Mouse (Mus musculus) lung, postnatal 0 days (tissue): ENCODE measurements around the gene Ccser2.
A peak's percentile ranks its signal among the peaks of the same experiment; 100 is the strongest.

ENCODE experiments used
- CTCF ChIP-seq: IDR thresholded peaks from 2 replicates; pipeline ENCODE4 v1.5.1; 2016; ENCODE audit warnings: antibody characterized with exemption, mild to moderate bottlenecking
- EP300 ChIP-seq: IDR thresholded peaks from 2 replicates; pipeline ENCODE4 v1.6.1; 2016; ENCODE audit warnings: antibody characterized with exemption, mild to moderate bottlenecking, control low read depth

DNA sequence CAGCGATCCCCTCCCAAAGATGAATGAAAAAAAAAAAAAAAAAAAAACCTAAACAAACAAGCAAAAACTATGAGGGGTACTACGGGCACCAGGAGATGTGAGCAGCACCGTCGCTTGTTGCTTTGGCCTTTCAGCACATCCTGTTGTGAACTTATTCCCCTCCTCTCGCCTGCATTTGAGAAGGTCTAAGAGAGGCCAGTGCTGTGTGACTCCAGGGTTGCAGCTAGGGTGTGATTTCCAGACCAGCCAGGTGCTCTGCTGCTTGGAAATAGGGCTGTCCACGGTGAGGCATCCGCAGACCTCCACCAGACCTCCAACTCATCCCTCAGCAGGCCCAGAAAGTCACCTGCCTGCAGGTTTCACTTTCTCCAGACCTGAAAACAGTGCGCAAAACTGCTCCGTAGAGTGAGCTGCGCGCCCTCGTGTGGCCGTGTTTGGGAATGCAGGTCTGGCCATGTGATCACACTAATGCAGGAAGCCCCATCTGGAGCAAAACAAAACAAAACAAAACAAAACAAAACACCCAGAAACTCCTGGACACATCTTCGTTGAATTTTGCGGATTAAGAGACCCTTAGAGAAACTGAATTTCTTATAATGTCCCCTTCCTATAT is 104.6 kb downstream of the Ccser2 start:
- TF ChIP-seq CTCF (peak; percentile 96), EP300 (no peak)
